Mouse (Mus musculus) CD4-positive, CD25-positive, alpha-beta regulatory T cell, adult 4 months (primary cell): ENCODE results near the gene Rasa2. TPM values are rescaled to one million over a fixed set of nuclear protein-coding genes. Genes with fewer than 3 reads are reported as not detected.
"Not testable (repeated sequence)": the region's sequence is repeated elsewhere in the genome, so short reads cannot be mapped to it uniquely, and the experiment has no call there.

Source experiments
- ATAC-seq: one replicate; pipeline ENCODE4 v1.8.0; 2017
- polyA plus RNA-seq, 2 experiments: library from polyadenylated mRNA; unstranded; fragments of 100-300 nt; shearing (Covaris generic); gene quantifications; one replicate each; pipeline ENCODE4 v1.2.1; 2017

The Rasa2 gene
- polyA plus RNA-seq, 2 experiments from 2014 or later: 31.2 to 43.3 TPM

DNA sequence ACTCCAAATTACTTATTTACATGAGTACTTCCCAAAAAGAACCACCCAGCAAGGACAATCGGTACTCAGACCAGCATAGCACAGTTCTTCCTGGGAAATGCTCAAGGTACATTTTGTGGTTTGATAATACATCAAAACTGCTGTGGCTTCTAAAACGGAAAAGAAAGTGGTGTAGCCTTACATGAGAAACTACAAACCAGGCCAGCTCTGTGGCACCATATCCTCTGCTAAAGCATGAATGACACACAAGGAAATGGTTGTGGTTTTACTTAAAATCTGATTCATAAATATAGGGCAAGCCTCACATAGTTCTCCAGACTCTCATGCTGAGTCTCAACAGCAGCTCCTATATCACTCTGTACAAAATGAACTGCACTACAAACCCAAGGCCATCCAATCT lies 48.3 kb downstream of the Rasa2 start:
- peak; percentile 95 for ATAC-seq

DNA sequence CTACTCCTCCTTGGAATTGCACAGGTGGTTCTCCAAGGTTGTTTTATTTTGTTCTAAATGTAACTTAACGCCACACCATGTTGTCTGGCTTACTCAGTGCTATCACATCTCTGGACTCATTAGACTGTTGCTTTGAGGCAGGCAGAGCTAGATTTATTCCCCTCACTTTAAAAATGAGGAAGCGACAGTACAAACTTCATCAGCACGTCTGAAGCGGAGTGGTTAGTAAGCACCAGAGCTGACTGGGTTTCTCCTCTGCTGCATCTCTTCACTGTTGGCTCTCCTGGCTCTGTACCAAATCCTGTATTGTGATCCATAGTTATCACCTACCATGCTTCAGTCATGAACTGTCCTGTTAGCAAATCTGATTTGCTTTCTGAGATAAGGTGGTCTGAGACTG lies 53.2 kb downstream of the Rasa2 start:
- no peak for ATAC-seq

DNA sequence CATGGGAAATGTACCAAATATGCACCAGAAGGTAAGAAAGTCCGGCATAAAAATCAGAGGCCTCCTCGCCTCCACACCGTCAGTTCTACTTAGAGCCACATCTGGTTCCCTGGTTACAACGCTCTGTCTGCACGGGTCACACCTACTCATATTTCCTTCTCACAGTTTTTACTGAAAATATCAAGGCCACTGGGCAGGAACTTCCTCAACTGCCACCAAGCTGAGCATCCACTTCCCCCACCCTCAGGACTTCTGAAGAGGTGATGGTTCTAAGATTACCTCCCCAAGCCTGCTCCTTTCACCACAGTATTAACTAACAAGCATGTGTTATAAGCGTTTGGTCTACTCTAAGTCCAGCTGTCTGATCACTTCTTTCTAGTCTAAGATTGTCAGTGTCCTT lies 53.7 kb downstream of the Rasa2 start:
- no peak for ATAC-seq

DNA sequence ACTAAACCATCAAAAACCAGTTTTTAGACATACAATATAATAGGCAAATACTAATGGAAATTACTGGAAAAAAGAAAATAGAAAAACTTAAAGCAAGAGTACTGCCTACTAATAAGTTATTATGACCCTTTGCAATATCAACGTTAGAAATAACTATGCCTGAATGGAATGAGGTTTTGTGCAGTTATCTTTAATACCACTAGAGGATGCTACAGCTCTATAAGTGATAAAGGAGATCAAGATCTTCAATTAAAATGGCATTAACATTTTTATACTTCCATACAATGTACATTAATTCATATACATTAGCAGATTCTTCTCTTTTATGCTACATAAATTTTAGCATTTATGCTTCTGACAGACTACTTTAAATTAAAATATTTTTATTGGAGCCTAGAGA lies 58.2 kb downstream of the Rasa2 start:
- peak; percentile 87 for ATAC-seq

- ATAC-seq: no peak
These were observed 58.7 kb downstream of the Rasa2 start for GRCm38 (mm10) chr9:96572754-96573153.

GRCm38 (mm10) chr9:96566470-96566996 lies 64.9 kb downstream of the Rasa2 start:
- no peak for ATAC-seq

- no peak for ATAC-seq
These were observed 67.9 kb downstream of the Rasa2 start for GRCm38 (mm10) chr9:96563501-96563900.

- no peak for ATAC-seq
These were observed 72.3 kb downstream of the Rasa2 start for GRCm38 (mm10) chr9:96559148-96559547.

GRCm38 (mm10) chr9:96558594-96558993 lies 72.8 kb downstream of the Rasa2 start:
- no peak for ATAC-seq

GRCm38 (mm10) chr9:96554095-96554494 lies 77.3 kb downstream of the Rasa2 start:
- no peak for ATAC-seq

DNA sequence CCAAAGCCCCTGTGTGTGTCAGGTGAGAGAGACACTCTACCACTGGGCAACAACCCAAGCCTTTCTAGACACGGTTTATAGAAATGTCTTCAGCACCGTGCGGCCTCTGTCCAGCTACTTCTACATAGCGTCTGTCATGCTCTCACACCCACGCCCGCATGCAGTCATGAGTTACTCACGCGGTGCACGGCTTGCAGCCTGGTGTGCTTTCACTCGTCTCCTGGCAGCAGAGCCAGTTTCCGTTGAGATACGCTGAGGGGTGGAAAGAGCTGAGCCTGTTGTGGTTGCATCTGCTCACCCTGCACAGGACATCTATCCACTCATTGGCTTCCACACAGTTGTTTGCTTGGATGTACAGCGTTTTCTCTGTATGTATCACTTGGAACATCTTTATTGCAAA lies 86.0 kb downstream of the Rasa2 start:
- ATAC-seq: no peak

GRCm38 (mm10) chr9:96543643-96544640 lies 87.5 kb downstream of the Rasa2 start:
- ATAC-seq: peak; percentile 71

DNA sequence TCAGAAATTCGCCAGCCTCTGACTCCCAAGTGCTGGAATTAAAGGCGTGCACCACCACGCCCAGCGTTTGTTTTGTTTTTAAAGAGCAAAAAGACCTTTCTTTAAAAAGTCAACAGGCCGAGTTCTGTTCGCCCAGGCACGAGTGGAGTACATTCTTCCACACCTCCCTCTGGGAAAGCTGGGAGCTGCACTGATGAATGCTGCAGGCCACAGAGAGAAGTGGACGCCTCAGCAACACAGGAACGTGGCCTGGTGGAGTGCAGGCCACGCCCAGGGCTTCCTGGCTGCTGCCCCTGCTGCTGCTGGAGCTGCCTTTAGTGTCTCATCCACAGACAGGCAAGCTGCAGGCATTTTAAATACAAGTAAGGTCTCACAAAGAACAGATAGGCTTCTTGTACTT lies 92.5 kb downstream of the Rasa2 start:
- no peak for ATAC-seq

DNA sequence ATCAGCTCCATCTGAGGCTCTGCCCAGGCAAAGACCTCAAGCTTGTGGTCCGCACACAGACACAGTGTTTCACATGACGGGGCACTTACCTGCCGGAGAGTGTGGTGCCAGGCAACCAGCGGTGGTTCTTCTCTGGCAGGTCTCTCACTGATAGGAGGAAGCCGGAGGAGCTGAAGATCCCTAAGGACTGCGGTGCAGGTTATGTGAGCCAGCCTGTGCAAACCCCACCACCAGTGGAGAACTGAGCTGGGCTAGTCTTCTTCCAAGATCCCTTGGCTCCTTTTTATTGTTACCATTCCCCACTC lies 93.8 kb downstream of the Rasa2 start:
- ATAC-seq: no peak

GRCm38 (mm10) chr9:96536895-96537614 lies 94.4 kb downstream of the Rasa2 start:
- peak; percentile 63 for ATAC-seq

DNA sequence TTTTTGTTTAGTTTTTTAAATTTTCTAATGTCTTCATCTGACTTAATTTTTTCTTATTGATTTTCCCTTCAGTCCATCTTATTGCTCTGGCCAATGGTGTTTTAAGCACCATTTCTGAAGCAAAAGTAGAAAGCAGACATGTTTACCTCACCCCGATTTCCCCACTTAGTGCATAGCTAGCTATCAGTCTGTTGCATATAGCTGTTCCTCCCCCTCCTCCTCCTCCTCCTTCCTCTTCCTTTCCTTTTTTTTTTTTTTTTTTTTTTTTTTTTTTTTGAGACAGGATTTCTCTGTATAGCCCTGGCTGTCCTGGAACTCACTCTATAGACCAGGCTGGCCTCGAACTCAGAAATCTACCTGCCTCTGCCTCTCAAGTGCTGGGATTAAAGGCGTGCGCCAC lies 95.3 kb downstream of the Rasa2 start:
- not testable (repeated sequence) for ATAC-seq

- ATAC-seq: no peak
These were observed 96.0 kb downstream of the Rasa2 start for GRCm38 (mm10) chr9:96535431-96535830.

DNA sequence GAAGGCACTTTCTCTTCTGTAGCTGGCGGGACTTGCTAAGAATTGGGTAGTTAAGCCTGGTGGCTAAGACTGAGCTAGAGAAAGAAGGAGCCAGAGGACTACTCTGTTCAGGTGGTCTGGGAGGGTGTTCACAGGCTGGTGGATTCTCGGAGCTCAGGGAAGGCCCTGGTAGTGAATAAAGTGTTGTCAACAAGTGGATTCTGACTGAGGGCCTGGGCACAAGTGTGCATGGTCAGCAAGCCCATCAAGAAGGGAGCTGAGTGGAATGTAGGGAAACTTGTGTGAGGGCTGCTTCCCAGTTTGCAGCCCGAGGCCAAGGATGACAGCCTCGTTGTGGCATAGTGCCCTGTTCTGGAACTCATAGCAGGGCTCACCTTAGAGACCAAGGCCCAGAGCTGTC lies 97.2 kb downstream of the Rasa2 start:
- ATAC-seq: no peak

- no peak for ATAC-seq
These were observed 97.9 kb downstream of the Rasa2 start for GRCm38 (mm10) chr9:96533476-96533875.

DNA sequence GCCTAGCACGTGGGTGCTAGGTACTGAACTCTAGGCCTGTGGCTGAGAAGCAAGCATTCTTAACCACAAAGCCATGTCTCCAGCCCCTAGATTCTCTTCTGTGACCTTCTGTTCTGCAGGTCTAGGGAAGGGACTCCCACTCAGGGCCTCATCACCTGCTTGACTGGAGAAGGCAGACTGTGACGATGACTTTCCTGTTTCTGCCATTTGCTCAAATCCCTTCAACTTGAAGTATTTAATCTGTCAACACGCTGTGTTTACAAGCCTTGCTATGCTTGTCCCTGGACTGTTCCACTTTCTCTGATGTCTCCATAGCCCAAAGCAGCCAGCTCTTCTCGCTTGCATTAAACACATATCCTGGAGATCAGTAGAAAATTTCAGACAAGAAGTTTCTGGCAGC lies 98.9 kb downstream of the Rasa2 start:
- no peak for ATAC-seq

DNA sequence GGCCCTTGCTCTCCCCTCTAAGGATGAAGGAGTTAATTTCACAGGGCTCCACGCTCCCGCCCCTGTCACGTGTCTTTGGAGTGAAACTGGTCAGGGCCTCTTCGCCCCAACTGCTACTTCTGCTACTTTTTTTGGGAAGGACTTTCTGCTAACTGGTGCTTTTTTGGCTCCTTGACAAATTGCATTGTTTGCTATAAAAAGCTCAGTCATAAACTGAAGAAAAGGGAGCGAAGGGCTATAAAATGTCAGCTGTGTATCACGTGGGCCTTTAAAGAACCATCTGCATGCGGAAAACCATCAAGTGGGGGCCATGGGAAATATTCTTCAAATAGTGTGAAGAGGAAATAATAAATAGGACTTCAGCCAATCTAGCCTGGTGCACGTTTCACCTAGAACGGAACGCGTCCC lies 100.7 kb downstream of the Rasa2 start:
- no peak for ATAC-seq

DNA sequence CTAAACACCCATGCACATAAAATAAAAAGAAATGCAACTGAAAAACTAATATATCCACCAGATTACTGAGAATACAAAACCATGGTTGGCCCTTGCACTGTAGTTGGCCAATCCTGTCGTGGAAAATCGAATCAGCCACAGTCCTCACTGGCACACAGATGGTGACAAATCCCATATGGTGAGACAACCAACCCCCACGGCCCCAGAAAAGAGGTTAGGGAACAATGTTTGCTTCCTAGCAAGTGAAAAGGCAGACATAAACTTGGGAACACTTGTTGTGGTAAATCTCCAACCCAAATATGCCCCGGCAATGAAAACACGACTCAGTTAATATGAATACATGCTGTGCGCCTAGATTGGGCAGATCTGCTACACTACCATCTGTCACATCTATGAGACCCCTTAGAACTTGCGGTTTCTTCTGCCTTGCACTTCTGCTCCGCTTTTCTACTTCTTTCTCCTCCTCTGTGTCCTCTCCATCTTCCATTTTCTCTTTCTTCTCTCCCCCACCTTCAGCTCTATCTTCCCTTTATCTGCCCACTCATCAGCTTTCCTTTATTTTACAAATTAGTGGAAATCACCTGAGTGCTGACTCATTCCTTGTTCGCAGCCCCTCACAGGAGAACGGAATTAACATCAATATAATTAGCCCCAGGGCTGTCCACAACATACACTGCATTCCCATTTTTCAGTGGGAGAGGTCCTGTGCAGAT lies 101.3 kb downstream of the Rasa2 start:
- ATAC-seq: no peak

- ATAC-seq: no peak
These were observed 105.4 kb downstream of the Rasa2 start for GRCm38 (mm10) chr9:96526011-96526410.
